Mouse (Mus musculus) liver, embryonic 15.5 days (tissue): Measurements from ENCODE around the gene Cd164. TPM values are rescaled to one million over a fixed set of nuclear protein-coding genes. Genes with fewer than 3 reads are reported as not detected.
"Not testable (repeated sequence)": the region's sequence is repeated elsewhere in the genome, so short reads cannot be mapped to it uniquely, and the experiment has no call there.

Source experiments
- ATAC-seq: fragments of 200-750 bp; cut with Nextera tagmentation; 2 replicates; pipeline ENCODE4 v1.8.0; 2017; ENCODE audit warnings: moderate number of reproducible peaks, mild to moderate bottlenecking, moderate library complexity; ENCODE audit not compliant: insufficient read depth
- H3K27ac ChIP-seq: fragments of 300-500 bp; sonication (generic); replicated peaks from 2 replicates; pipeline ENCODE4 v1.5.1; 2015; ENCODE audit warnings: mild to moderate bottlenecking, inconsistent platforms
- H3K27me3 ChIP-seq: fragments of 300-500 bp; sonication (generic); 2 replicates; pipeline ENCODE4 v1.6.1; 2015; ENCODE audit warnings: mild to moderate bottlenecking, inconsistent platforms
- H3K36me3 ChIP-seq: fragments of 300-500 bp; sonication (generic); replicated peaks from 2 replicates; pipeline ENCODE4 v1.6.1; 2015; ENCODE audit warnings: moderate library complexity, mild to moderate bottlenecking, inconsistent platforms
- H3K4me1 ChIP-seq: fragments of 300-500 bp; sonication (generic); replicated peaks from 2 replicates; pipeline ENCODE4 v1.6.1; 2015; ENCODE audit warnings: inconsistent platforms
- H3K4me2 ChIP-seq: fragments of 300-500 bp; sonication (generic); 2 replicates; pipeline ENCODE4 v1.6.1; 2015; ENCODE audit warnings: moderate library complexity, mild to moderate bottlenecking, inconsistent platforms
- H3K4me3 ChIP-seq: fragments of 300-500 bp; sonication (generic); replicated peaks from 2 replicates; pipeline ENCODE4 v1.5.1; 2015; ENCODE audit warnings: mild to moderate bottlenecking, inconsistent platforms
- H3K9ac ChIP-seq: fragments of 300-500 bp; sonication (generic); 2 replicates; pipeline ENCODE4 v1.6.1; 2015; ENCODE audit warnings: moderate library complexity, mild to moderate bottlenecking, inconsistent platforms
- H3K9me3 ChIP-seq: fragments of 300-500 bp; sonication (generic); replicated peaks from 2 replicates; pipeline ENCODE4 v1.6.1; 2016; ENCODE audit warnings: inconsistent platforms
- WGBS: fragments of 180-500 bp; shearing (Covaris S2); methylation state at CpG from one replicate; pipeline ENCODE4 v1.1.7; 2015; ENCODE audit warnings: mixed read lengths; ENCODE audit not compliant: insufficient replicate concordance; 5-methylcytosine and 5-hydroxymethylcytosine counted together
- polyA plus RNA-seq: library from polyadenylated mRNA; unstranded; fragments of >200 nt; fragmentation: Nextera tagmentation; extraction: Ambion mirVana; gene quantifications from 2 replicates; pipeline ENCODE4 v1.2.1, GENCODE M21; 2015

Cd164 gene
- polyA plus RNA-seq, 1 experiment from 2014 or later, result 61.8 TPM

DNA sequence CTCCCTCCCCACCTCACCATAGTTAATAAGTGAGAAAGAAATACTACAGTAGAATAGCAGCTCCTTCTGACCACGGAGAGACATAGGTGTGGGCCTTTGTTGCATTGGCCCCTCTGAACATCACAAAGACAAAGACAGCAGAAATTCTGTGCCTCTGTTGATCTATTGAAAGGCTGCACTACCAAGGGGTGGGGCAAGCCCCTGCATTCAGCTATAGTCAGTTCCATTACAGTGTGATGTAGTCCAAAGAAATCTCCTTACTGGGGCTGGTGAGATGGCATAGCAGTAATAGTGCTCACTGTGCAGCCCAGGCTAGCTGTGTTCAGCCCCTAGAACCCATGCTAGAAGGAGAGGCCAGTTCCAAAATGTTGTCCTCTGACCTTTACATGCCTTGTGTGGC, 14.2 kb upstream of the Cd164 start:
- Histone ChIP-seq H3K27me3 (no peaks in the 10 kb centered on the region), H3K4me2 (no peak overlapping the region), H3K9me3 (no peaks in the 10 kb centered on the region), H3K36me3 (no peaks in the 10 kb centered on the region), H3K4me3 (no peak overlapping the region), H3K4me1 (no peaks in the 10 kb centered on the region), H3K27ac (no peak overlapping the region), H3K9ac (no peak overlapping the region)
- 86% methylated on average over 1 of the region's 1 CpGs for WGBS
- no peak for ATAC-seq

DNA sequence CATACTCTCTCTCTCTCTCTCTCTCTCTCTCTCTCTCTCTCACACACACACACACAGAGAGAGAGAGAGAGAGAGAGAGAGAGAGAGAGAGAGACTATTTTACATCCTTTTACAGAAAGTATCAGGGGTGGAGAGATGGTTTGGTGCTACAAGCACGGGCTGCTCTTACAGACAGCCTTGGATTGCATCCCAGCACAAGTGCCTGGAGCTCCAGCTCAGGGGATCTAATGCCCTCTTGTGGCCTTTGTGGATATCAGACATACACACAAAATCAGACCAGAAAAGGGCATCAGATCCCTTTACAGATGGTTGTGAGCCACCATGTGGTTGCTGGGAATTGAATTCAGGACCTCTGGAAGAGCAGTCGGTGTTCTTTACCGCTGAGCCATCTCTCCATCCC, 13.8 kb upstream of the Cd164 start:
- H3K27me3 ChIP-seq, H3K4me3 ChIP-seq, ATAC-seq, H3K9ac ChIP-seq, H3K27ac ChIP-seq, H3K9me3 ChIP-seq, H3K4me2 ChIP-seq, H3K36me3 ChIP-seq, H3K4me1 ChIP-seq: not testable (repeated sequence)
- 2% methylated on average over 3 of the region's 3 CpGs for WGBS

DNA sequence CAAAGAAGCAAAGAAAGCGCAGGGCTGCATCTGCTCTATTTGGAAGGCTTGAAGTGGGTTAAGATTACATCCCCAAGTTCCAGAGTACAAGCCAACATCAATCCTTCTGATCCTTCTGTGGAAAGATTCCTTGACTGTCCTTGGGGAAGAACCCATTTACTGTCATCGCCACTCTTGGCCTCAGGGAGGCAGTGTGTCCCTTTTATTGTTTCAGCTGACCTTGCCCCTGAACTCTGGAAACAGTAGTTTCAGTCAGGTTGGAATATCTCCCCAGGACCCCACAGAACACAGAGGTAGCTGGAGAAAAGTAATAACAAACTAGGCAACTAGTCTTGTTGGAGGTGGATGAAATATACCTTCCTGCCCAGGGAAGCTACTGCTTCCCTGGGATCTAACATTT, 10.1 kb upstream of the Cd164 start:
- Histone ChIP-seq H3K4me1 (no peaks in the 10 kb centered on the region), H3K27ac (no peak overlapping the region), H3K36me3 (no peaks in the 10 kb centered on the region), H3K9ac (no peak overlapping the region), H3K27me3 (peaks cover 7% of the 10 kb centered on the region; the same call in 1 of the 2 replicates), H3K4me3 (no peak overlapping the region), H3K9me3 (no peaks in the 10 kb centered on the region), H3K4me2 (no peak overlapping the region)
- no peak for ATAC-seq
- WGBS, result 39% methylated on average over 2 of the region's 2 CpGs

DNA sequence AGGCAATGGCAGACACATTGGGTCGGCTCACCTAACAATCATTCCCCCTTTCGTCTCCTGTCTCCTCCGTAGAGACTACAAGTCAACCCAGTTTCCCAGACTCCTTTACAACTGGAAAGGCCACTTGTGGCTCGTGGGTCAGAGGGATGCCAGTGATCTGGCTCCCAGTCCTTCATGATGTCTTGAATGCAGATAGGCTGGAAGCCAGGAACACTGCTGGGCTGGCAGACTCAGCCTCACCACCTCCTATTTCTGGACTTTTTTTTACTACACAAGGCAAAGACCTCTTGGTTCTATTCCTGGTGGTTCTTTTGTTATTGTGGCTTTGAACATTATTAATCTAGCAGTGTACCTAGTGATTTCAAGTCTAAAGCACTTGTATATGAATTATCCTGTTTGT, 4.9 kb upstream of the Cd164 start:
- H3K4me1 ChIP-seq, result peaks cover 7% of the 10 kb centered on the region
- no peak overlapping the region for H3K9ac ChIP-seq
- H3K9me3 ChIP-seq, result no peaks in the 10 kb centered on the region
- ATAC-seq, result no peak
- 59% methylated on average over 4 of the region's 4 CpGs for WGBS
- peaks cover 7% of the 10 kb centered on the region; the same call in 1 of the 2 replicates for H3K27me3 ChIP-seq
- no peak overlapping the region for H3K27ac ChIP-seq
- H3K4me2 ChIP-seq, result no peak overlapping the region
- H3K36me3 ChIP-seq, result no peaks in the 10 kb centered on the region
- H3K4me3 ChIP-seq, result no peak overlapping the region

DNA sequence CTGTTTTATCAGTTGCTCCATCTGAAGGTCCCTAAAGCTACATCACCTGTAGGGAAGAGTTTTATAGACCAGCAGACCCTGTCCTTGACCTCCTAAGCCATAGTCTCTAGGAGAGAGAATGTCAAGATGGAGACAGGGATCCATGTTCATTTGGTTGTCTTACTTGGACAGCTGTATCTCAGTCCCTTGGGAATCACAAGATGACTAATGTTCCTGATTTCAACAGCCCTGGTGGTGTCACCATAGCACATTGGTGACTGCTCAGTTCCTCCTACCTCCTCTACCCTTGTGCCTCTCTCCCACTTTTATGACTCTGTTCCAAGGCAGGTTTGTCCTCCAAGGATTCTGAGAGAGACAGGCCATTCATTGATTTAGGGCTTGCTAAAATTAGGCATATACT, 4.3 kb upstream of the Cd164 start:
- no peak overlapping the region for H3K27ac ChIP-seq
- peaks cover 7% of the 10 kb centered on the region; the same call in 1 of the 2 replicates for H3K27me3 ChIP-seq
- H3K36me3 ChIP-seq, result no peaks in the 10 kb centered on the region
- no peak overlapping the region for H3K4me3 ChIP-seq
- H3K4me2 ChIP-seq, result no peak overlapping the region
- peaks cover 7% of the 10 kb centered on the region for H3K4me1 ChIP-seq
- no peaks in the 10 kb centered on the region for H3K9me3 ChIP-seq
- H3K9ac ChIP-seq, result no peak overlapping the region
- no peak for ATAC-seq

DNA sequence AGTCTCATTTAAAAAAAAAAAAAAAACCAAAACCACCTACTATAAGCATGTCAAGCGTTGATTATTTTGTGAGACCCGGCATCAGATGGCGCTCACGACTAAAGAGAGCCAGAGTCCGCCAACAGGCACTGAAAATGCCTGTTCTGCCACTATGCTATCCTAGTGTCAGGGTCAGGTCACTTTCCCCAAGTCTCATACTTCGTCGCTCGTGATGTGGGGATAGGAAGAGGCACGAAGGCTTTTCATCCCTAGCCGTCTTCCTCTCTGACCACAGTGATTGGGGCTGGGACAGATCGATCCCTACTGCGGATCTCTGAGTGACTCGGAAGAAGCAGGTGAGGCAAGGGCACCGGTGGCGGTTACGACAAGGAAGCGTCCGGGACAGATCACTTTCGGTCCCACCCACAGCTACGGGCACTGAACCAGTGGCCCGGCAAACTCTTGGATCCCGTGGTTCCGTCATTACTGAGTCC, 670 bp upstream of the Cd164 start:
- Histone ChIP-seq H3K9me3 (no peaks in the 10 kb centered on the region), H3K4me3 (peak overlapping the region; percentile 99), H3K27ac (peak overlapping the region; percentile 93), H3K36me3 (peaks cover 5% of the 10 kb centered on the region; the same call in 1 of the 2 replicates), H3K4me1 (peaks cover 27% of the 10 kb centered on the region), H3K4me2 (peak overlapping the region; percentile 83), H3K27me3 (peaks cover 4% of the 10 kb centered on the region; the same call in 1 of the 2 replicates), H3K9ac (peak overlapping the region; percentile 98)
- ATAC-seq, result peak; percentile 72
- under 1% methylated on average over 23 of the region's 23 CpGs for WGBS

DNA sequence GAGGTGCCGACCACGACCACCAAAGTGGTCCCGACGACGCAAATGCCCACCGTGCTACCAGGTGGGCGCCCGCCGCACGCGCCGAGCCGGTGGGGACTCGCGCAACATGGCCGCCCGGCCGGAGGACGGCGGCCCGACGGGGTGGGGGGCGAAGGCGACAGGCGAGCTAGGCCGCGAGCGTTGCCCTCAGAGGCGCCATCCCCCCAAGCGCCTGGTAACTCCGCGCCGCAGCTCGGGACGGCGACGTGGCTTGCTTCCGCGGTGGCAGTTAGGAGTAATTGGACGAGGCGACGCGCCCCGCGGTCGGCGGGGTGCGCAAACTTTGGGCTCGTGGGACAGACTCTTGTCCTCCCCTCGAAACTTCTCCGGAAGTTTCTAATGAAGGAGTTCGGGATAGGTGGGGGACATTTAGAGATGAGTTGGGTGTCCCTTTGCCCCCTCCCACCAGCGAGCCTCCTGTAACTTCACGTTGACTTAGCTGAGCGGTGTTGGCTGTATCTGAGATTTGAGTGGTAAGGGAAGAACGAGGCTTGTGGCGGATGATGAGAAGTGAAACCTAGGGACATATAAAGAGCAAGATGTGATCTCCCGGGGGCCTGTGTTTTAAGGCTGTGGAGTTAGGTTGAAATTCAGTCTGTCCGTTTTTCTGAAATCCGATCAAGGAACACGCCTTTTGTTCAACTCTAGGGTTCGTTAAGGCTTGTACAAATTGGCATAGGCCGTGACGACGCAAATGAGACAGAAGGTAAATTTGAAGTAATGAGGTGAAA, 611 bp downstream of the Cd164 start:
- Histone ChIP-seq H3K36me3 (peaks cover 13% of the 10 kb centered on the region), H3K4me3 (peak overlapping the region; percentile 99), H3K4me1 (peaks cover 32% of the 10 kb centered on the region), H3K9me3 (no peaks in the 10 kb centered on the region), H3K27me3 (no peaks in the 10 kb centered on the region), H3K27ac (peak overlapping the region; percentile 93), H3K9ac (peak overlapping the region; percentile 98), H3K4me2 (peak overlapping the region; percentile 83)
- ATAC-seq, result peak; percentile 38
- WGBS, result under 1% methylated on average over 65 of the region's 65 CpGs

DNA sequence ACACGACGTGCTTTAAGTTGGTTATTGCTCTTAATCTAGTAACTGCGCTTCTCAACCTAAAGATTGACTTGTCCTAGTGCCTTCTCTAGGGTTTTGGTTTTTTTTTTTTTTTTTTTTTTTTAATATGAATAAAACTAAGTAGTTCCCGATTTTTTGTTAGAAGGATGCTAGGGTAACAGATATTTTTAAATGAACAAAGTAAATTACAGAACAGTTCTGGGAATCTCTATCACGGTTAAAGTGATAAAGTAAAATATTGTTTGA, 1.1 kb downstream of the Cd164 start:
- 3% methylated on average over 5 of the region's 5 CpGs for WGBS
- Histone ChIP-seq H3K27ac (peak overlapping the region; percentile 93), H3K9me3 (no peaks in the 10 kb centered on the region), H3K4me1 (peaks cover 34% of the 10 kb centered on the region), H3K9ac (peak overlapping the region; percentile 98), H3K27me3 (no peaks in the 10 kb centered on the region), H3K4me3 (peak overlapping the region; percentile 99), H3K4me2 (peak overlapping the region; percentile 83), H3K36me3 (peaks cover 14% of the 10 kb centered on the region)
- ATAC-seq, result no peak

DNA sequence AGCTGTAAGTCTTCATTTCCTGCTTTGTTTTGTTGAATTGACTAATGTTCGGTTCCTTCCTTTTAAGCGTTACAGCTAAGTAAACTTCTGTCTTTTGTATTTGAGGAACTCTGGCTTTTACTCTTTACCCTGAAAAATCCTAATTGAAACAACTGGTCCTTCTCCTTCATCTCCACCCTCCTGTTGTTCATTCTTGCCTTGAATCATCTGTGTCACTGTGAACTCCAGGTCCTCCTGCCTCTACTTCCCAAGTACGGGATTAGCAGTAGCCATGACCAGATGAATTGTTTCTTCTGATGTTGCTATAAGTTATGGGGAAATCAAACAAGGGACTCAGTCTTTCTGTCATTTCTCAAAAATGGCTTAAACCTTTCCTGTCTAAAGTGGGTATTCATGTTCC, 4.2 kb downstream of the Cd164 start:
- Histone ChIP-seq H3K4me3 (no peak overlapping the region), H3K9me3 (no peaks in the 10 kb centered on the region), H3K4me2 (0 out of 2 replicates have a peak overlapping the region, but pooled peaks have one; percentile 11), H3K9ac (no peak overlapping the region), H3K4me1 (peaks cover 29% of the 10 kb centered on the region), H3K27ac (no peak overlapping the region; the same call in 1 of the 2 replicates), H3K27me3 (no peaks in the 10 kb centered on the region), H3K36me3 (peaks cover 32% of the 10 kb centered on the region)
- WGBS, result 65% methylated on average over 3 of the region's 3 CpGs
- ATAC-seq, result no peak

DNA sequence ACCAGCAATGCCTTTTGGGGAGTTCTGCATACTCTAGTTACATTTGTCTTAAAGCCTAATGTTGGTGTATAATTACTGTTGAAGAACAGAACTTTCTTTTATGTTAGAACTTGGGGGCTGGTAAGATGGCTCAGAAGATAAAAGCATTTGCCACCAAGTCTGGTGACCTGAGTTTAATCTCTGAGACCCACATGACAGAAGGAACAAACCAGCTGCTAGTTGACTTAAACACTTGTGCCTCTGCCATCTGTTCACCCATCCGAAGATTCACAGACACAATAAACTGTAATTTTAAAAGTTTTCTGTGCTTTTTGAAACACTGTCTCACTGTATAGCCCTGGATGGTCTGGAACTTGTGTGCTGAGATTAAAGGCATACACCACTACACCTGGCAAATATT, 6.5 kb downstream of the Cd164 start:
- Histone ChIP-seq H3K36me3 (peaks cover 48% of the 10 kb centered on the region), H3K9ac (no peak overlapping the region), H3K9me3 (no peaks in the 10 kb centered on the region), H3K4me2 (no peak overlapping the region), H3K27me3 (no peaks in the 10 kb centered on the region), H3K27ac (no peak overlapping the region), H3K4me3 (no peak overlapping the region), H3K4me1 (peaks cover 23% of the 10 kb centered on the region)
- ATAC-seq, result no peak
- WGBS, result 30% methylated on average over 1 of the region's 1 CpGs

DNA sequence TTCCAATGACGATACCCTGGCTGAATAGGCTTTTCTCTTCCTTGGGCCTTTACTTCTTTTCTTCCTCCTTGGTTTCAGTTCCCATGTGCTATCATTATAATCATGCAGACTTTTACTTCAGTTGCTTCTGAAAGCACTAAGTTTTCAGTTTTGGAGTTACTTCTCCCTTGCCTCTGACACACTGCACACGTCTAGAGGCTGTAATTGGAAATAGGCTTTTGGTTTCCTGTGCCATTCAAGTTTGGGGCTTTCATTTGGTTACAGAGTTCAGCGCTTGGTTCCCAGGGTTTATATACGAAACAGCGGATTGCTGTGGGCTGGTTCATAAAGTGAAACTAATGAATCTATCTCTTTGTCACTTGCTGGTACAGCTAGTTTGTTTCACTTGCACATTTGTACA, 10.8 kb downstream of the Cd164 start:
- no peaks in the 10 kb centered on the region for H3K9me3 ChIP-seq
- H3K27ac ChIP-seq, result no peak overlapping the region
- no peak overlapping the region for H3K4me3 ChIP-seq
- no peaks in the 10 kb centered on the region for H3K27me3 ChIP-seq
- H3K4me1 ChIP-seq, result 0 out of 2 replicates have a peak, but pooled peaks cover 4% of the 10 kb centered on the region
- H3K36me3 ChIP-seq, result peaks cover 57% of the 10 kb centered on the region
- 80% methylated on average over 5 of the region's 5 CpGs for WGBS
- ATAC-seq, result no peak
- no peak overlapping the region for H3K4me2 ChIP-seq
- no peak overlapping the region for H3K9ac ChIP-seq

DNA sequence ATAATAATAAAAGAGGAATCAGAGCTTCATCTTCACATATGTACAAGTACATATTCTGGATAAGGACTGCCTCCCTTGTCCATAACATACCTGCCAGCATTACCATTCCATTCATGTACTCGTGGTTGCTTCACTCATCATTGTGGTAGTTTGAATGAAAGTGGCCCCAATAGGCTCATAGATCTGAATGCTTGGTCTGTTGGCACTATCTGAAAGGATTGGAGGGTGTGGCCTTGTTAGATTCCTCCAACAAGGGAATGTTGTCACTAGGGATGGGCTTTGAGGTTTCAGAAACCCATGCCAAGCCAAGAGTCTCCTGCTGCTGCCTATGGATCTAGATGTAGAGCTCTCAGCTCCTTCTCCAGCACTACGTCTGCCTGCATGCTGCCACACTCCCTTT, 16.8 kb downstream of the Cd164 start:
- H3K36me3 ChIP-seq, result peaks cover 26% of the 10 kb centered on the region
- no peak overlapping the region for H3K4me3 ChIP-seq
- H3K27me3 ChIP-seq, result no peaks in the 10 kb centered on the region
- no peak overlapping the region for H3K9ac ChIP-seq
- no peaks in the 10 kb centered on the region for H3K9me3 ChIP-seq
- WGBS, result 72% methylated on average over 2 of the region's 2 CpGs
- no peak overlapping the region for H3K4me2 ChIP-seq
- H3K27ac ChIP-seq, result no peak overlapping the region
- ATAC-seq, result no peak
- no peaks in the 10 kb centered on the region for H3K4me1 ChIP-seq
